Mouse (Mus musculus): ENCODE data around the gene Atp23. TPM values are rescaled to one million over a fixed set of nuclear protein-coding genes. Genes with fewer than 3 reads are reported as not detected.

Atp23 gene
- 1 to 10 TPM; 8.9 to 9.5 TPM for total RNA-seq (2021)

DNA sequence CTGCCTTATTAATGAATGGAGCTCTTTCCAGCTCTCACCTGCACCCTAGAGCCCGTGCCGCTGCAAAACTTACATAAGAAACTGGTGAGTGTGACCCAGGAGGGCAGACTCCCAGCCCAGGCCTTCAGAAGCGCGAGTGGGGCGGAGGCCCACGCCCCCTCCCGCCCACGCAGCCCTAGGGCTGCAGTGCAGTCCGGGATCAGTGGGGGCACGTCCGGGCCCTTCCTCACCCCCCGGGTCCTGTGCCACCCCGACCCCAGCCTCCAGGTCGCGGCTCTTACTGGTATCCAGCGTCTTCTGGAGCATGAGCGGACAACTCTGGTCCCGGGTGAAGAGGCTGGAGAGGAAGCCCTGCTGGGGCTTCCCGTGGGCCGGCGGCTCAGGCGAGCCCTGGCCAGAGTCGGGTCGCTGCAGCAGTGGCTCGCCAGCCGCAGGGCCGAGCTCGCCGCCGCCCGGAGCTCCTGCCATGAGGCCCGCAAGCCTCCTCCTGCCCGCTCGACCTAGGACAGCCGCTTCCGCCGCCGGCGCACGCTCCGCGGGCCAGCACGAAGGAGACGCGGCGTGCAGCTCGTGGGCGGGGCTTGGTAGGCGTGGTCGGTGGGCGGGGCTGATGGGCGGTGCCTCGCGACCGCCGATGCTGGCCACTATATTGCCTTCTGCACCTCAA is at the start of gene Atp23:
TSS of gene Atp23 (minus strand) at position 535 of the 667 bp plus-strand sequence.
- DNase-seq (ENCODE audit: low spot score in 2 of 2), result peak; percentile 89 to 90
- intact Hi-C loops (cut with DNase I), result no loop called here

DNA sequence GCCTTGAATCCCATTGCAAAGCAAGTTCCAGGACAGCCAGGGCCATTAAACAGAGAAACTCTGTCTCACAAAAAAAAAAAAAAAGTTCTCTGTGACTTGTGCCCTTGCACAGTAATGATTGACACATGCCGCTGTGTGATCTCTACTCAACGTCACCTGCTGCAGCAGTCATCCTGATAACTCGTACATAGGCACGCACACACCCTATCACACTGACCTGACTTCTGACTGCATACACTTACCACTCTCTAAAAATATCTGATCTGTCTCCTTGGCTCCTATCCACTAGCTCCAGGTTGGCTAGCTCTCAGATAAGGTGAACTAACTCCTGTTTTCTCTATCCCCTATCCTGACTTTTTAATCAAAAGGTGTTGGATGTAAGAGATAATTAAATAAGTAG is 49.4 kb upstream of the Atp23 start:
- intact Hi-C loops (cut with DNase I), result no loop called here
- DNase-seq (ENCODE audit: low spot score in 2 of 2), result no peak

DNA sequence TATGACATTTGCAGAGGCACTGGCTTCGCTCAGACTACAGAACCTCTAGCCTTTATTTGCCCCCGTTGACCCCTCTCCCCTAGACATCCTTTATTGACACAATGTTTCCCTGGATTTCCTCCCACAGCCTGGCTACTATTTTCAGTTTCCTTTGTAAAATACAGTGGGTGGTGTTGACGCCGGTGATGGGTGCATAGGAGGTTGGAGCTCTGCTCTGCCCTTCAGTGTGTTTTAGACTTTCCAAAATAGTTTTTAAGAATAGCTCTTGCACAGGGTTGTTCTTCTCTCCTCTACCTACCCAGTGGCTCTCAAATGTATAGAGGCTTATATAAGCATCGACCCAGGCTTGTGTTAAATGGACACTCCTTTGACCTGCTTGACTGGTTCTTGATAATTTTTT is 48.7 kb upstream of the Atp23 start:
- no peak for DNase-seq (ENCODE audit: low spot score in 2 of 2)
- intact Hi-C loops (cut with DNase I), result no loop called here

DNA sequence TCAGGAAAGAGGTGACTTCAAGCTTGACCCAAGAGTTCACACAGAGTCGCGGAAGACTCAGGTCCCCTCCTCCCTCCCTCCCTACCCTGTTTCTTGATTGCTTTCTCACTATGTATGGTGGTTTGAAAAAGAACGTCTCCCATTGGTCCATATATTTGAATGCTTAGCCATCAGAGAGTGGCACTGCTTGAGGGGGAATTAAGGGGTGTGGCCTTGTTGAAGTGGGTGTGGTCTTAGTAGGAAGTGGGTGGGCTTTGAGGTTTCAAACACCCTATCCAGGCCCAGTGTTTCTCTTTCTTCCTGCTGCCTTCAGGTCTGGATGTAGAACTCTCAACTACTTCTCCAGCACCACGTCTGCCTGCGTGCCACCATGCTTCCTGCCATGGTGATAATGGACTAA is 44.4 kb upstream of the Atp23 start:
- DNase-seq (ENCODE audit: low spot score in 2 of 2), result no peak
- intact Hi-C loops (cut with DNase I), result no loop called here

DNA sequence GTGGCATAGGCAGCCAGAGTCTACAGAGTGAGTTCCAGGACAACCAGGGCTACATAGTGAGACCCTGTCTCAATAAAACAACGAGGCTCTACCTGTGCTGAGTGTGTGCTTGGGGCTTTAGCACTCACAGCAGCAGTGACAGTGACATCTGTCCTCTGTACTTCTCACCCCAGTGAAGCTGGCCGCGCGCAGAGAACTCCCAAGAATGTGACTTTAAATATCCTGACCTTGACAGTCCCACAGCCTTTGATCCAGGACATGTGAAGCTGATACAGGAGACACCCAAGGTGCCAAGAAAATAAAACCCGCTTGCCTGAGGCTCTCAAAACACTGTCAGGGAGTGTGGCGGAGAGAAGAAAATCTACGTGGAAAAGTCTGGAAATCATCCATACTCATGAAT is 39.8 kb upstream of the Atp23 start:
- no peak for DNase-seq (ENCODE audit: low spot score in 2 of 2)
- intact Hi-C loops (cut with DNase I), result no loop called here

DNA sequence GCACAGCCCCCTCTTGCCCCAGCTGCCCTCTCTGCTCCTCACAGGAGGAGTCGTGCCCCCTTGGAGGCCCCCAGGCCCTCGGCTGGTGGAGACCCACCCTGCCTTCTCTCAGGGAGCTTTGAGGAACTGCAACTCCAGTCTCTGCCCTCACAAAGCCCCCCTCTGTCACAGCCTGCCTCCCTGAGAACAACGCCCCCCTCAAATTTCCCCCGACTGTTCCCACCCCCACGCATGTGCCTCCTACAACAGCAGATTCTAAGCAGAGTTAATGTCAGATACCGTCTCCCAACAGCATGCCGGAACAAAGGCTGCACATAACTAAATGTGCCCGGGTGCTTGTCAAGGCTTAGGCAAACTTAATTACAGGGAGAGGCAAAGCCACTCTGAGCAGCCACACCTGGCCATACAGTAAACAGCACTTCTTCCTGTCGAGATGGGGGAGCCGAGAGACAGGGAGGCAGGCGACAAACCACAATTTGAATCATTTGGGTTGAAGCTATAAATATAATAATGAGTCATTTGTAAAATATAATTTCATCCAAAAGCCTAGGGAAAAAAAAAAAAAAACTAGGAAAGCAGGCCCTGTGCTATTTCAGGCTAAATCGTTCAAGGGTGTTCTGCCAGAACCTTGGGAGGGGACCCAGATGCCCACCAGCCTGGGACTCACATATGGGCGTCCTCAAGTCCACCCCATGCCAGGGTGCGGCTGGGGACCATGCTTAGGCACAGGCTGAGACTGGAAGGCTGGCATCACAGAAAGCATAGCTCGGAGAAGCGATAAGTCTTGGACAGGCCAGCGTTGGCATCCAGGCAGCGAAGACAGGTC is 34.6 kb upstream of the Atp23 start:
- intact Hi-C loops (cut with DNase I), result loop anchor here (1.0 kb wide), 1 partner anchor 22 kb away; no protein-coding TSS in a partner anchor
- peak; percentile 69 for DNase-seq (ENCODE audit: low spot score in 2 of 2)

DNA sequence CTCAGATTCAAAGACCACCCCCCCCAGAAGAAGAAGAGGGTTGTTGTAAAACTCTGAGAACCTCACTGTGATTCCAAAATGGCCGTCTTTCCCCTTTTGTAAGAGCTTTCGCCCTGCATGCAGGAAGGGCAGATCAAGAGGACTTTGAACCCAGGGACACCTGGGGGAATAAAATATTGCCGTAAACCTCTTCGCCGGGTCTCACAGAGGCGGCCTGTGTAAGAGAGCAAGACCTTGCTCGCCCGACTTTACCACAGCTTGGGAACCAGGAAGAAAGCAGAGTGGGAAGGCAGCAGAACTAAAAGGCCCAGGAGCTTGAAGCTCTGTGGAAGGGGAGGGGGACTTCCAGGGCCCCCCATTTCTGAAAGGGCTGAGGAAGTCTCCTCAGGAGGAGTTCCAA is 34.0 kb upstream of the Atp23 start:
- intact Hi-C loops (cut with DNase I), result loop anchor here (1.0 kb wide), 1 partner anchor 22 kb away; no protein-coding TSS in a partner anchor
- no peak for DNase-seq (ENCODE audit: low spot score in 2 of 2)

DNA sequence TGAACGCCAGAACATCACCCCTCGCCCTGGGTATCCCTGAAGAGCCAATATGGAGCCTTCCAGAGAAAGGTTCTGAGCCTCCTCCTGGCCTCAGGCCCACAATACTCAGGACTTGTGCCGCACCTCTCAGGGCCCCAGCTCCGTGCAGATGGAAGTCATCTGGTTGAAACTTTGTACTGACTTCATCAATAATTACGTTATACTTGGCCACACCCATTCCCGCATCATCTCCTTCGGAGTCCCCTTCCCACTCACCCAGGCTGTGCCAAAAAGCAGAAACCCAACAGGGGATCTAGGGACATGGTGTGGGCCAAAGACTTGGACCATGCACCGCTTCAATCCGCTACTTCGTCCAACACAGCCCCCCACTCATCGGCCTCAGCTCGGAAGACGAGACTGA is 33.4 kb upstream of the Atp23 start:
- intact Hi-C loops (cut with DNase I), result no loop called here
- DNase-seq (ENCODE audit: low spot score in 2 of 2), result no peak

DNA sequence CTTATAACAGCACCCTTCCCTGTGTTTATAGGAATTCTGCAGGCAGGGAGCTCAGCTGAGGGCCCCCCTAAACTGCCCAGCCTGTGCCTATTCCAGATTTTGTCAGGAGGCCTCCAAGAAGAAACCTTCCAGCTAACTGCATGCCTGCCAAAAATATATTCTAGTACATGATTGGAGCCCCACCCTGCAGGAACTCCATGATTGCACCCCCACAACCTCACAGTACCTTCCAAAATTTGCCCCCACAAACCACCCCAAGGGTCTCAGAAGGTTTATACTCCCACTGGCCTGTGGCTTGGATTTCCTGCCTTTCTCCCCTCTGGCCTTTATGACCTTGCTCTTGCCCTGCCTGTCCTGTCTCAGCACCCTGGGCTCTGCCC is 30.6 kb upstream of the Atp23 start:
- intact Hi-C loops (cut with DNase I), result no loop called here

DNA sequence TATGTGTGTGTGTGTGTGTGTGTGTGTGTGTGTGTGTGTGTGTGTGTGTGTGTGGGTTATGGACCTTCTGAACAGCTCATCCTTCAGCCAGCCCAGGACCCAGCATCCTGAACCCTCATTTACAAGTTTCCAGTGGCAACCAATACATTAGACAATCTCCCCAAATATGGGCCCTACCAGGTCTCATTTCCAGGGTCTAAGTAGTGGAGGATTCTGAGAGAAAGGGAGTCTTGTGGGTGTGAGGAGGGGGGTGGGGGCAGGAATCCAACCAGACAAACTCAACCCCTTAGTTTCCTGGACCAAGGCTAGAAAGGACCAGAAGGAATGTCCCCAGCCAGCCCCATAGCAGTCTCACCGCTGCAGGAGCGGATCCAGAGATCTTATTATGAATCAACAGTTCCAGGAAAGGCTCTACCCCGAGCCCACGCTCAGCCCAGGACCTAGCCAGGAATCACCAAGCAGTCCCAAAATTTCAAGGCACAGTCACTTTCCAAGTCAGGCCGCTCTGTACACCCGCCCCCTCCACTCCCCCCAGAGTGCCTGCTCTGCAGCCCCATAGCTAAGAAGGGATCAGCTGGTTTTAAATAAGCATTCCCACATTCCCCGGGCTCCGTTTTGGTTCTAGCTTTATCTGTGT is 30.1 kb upstream of the Atp23 start:
- intact Hi-C loops (cut with DNase I), result no loop called here
- DNase-seq (ENCODE audit: low spot score in 2 of 2), result peak; percentile 60 to 69

More for the DNA sequence above, 30.6 kb upstream of the Atp23 start:
- no peak for DNase-seq (ENCODE audit: low spot score in 2 of 2)

DNA sequence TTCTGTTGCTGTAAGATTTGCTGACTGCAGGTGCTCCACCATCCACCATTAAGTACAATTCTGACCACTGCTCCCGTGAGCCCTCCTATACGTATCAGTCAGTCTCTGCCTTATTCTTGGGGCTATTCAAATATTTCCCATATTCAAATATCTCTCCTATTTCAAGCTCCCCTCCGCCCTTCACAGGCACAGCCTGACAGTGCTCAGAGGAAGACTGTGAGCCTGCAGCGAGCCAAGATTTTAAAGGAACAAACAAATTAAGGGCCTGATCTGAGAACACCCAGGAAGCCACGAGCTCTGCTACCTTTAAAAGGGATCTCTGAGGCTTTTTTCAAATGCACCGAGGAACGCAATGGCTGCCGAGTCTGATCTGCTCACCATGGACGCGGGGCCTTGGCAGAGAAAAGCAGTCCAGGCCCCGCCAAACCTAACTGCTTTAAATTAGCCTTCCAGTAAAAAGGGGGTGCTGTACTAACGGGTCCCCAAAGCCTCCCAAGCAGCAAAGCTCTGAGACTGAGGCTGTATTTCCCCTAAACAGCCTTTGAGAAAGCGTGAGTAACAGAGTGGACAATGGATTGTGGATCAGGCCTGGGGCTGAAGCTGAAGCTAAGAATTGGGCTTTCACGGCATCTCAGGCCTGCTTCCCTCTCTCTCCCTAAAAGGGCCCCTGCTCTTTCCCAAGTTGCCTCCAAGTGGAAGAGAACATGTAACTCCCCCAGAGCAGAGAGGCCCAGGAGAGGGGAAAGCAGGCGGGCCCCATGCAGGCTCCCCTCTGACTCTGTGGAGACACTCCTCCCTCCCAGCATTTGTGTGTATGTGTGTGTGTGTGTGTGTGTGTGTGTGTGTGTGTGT is 29.3 kb upstream of the Atp23 start:
- DNase-seq (ENCODE audit: low spot score in 2 of 2), result peak in 1 of 2 experiments; percentile 26
- intact Hi-C loops (cut with DNase I), result no loop called here

DNA sequence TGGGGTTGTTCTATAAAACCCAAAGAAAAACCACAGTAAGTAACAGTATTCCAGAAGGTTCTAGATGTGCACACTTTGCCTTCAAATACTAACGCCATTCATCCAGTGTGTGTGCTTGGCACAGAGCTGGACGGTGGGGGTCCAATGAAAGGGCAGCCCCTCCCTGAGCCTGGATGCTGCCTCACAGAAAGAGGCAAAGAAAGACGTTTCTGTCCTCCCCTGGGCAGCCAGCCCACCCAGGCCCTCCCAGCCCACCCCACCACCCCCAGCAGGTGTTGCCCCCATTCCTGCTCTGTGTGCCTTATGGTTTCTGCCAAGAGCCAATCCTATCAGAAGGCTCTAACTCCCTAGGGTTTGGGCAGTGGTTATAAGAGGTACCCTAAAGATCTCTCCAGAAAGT is 28.4 kb upstream of the Atp23 start:
- DNase-seq (ENCODE audit: low spot score in 2 of 2), result no peak
- intact Hi-C loops (cut with DNase I), result no loop called here

DNA sequence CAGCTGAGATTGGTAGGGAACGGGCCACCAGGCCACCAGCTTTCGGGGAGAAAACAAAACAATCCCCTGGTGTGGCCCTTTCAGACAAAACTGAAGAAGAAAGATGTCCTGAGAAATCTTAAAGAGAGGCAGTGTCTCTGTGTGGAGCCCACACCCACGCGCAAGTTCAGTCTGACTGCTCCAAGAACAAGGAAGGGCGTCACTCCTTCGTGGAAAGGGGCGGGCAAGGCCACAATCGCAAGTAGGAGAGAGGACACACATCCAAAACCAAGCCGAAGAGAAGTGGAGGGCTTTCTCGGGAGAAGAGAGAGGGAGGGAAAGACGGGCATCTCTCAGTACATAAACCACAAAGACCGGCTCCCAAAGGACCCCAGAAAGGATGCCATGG is 27.7 kb upstream of the Atp23 start:
- intact Hi-C loops (cut with DNase I), result loop anchor here (1.0 kb wide), 1 partner anchor 49 kb away; the partner anchor contains the start of gene Ctdsp2
- peak in 1 of 2 experiments; percentile 53 for DNase-seq (ENCODE audit: low spot score in 2 of 2)

DNA sequence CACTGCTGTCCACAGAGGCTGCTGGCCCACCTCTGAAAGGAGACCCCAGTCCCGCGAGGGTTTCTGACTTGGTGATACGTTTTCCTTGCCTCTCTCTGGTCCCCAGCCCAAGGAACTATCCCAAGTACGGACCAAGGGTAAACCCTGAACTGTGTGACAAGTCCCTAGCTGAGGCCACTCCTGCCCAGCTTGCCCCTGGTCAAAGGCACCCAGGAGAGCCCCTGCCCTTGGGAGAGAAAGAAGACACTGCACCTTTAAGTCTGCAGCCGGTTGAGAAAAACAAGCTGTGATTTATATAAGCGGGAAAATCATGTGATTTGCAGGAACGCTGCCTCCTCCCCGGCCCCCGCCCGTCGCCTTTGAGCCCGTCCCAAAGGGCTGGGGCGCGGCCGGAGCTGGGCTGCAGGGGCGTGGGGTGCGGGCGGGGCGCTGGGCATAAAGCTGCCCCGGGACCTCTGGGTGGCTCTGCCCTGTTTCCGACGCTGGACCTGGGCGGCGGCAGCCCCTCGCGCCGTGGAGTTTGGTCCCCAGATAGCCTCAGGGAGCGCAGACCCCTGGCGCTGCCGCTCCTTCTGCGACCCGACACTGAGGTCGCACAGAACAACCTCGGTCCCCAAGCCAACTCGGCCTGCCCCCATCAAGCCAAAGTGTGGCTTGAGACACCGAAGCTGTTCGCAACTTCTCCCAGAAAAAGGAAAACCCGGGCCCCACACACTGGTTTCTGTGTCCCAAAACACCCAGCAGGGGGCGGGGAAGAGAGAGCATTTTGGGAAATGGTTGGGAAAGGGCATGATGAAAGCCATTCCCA is 27.1 kb upstream of the Atp23 start:
- peak; percentile 79 for DNase-seq (ENCODE audit: low spot score in 2 of 2)
- intact Hi-C loops (cut with DNase I), result loop anchor here (1.0 kb wide), 1 partner anchor 50 kb away; the partner anchor contains the start of gene Ctdsp2

DNA sequence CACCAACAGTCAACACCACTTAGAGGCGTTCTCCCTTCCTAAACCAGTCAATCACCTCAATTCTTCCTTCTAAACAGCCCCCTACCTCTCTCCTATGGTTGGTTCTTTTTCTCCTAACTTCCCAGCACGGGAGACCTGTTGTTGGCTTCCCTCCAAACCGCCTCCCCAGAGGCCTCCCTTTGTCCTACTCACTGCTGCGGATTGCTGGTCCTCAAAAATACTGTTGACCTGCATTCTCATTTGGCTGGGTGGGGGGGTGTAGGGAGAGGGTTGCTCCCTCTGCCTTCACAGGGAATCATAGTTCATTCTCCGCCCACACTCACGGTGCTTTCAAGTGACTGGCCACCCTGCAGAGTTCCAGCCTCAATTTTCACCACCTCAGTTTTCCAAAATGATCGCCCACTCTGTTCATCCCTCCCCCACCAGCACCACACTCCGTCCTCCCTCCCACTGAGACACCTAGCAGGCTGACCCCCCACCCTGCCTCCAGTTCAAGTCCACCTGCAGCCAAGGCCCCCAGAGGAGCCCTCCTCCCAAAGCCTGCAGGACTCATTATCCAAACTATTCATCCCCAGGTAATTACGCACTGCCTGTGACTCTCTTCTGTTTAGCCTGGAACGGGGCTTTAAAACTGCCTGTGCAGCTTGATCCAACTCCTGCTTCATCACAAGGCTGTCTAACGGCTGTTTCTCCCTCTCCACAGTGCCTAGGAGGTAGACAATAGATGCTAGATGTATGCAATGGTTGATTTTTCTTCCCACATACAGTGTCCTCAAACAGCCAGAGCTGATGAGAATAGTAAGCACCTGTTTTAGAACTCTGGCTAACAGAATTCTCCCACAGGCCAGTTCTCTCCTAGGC is 26.2 kb upstream of the Atp23 start:
- intact Hi-C loops (cut with DNase I), result no loop called here
- peak; percentile 57 to 59 for DNase-seq (ENCODE audit: low spot score in 2 of 2)

DNA sequence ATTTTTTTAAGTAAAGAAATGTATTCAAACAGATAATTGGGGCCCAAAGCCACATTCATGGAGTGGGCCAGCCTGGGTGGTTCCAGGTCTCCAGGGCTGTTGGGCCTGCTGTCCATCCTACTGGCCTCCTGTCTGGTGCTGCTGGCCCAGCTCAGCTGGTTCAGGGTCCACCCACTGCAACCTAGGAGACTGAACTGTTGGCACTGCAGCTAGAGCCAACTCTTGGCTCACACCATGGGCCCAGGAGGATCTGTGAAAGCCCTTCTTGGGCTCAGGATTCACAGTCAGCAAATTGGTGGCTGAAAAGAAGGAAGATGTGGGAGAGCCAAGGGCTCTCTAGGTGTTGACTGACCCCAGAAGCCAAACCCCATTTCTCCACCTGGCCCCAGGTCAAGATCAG is 24.2 kb upstream of the Atp23 start:
- intact Hi-C loops (cut with DNase I), result no loop called here

DNA sequence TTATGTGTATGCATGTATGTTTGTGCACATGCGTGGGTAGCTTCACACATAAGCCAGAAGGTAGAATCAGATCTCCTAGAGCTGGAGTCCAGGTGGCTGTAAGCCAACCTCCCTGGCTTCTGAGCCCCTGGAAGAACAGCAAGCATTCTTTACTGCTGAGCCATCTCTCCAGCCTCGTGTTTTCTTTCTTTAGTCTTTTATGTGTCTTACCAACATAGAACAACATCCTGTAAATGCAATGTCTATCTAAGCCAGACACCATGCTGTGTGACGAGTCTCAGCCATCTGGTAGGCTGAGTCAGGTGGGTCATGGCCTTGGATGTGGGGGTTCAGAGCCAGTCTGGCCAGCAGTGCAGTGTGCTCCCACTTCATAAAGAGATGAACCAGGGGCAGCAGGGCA is 22.9 kb upstream of the Atp23 start:
- intact Hi-C loops (cut with DNase I), result no loop called here
- no peak for DNase-seq (ENCODE audit: low spot score in 2 of 2)

More for the DNA sequence above, 24.2 kb upstream of the Atp23 start:
- no peak for DNase-seq (ENCODE audit: low spot score in 2 of 2)

DNA sequence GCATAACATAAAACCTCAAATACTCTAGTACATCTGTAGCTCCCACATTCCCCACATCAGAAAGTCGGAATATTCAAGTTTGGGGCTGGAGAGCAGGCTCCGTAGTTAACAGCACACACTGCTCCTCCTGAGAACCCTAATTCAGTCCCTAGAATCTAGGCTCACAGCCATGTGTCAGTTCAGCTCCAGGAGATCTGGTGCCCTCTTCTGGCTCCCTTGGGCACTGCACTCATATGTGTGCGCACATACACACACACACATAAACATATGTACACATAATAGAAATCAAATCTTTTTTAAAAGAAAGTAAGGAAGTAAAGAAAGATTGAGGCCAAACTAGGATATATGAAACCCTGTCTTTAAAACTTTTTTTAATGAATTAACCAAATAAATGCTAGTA is 19.1 kb upstream of the Atp23 start:
- DNase-seq (ENCODE audit: low spot score in 2 of 2), result no peak
- intact Hi-C loops (cut with DNase I), result no loop called here

Data from left cerebral cortex, postnatal 36 days (tissue).